Mouse (Mus musculus): ENCODE data around the gene Fam49a. TPM values are rescaled to one million over a fixed set of nuclear protein-coding genes. Genes with fewer than 3 reads are reported as not detected.
A peak's percentile ranks its signal among the peaks of the same experiment; 100 is the strongest.

Gene Fam49a
- total RNA-seq, 1 experiment: 10.1 TPM

DNA sequence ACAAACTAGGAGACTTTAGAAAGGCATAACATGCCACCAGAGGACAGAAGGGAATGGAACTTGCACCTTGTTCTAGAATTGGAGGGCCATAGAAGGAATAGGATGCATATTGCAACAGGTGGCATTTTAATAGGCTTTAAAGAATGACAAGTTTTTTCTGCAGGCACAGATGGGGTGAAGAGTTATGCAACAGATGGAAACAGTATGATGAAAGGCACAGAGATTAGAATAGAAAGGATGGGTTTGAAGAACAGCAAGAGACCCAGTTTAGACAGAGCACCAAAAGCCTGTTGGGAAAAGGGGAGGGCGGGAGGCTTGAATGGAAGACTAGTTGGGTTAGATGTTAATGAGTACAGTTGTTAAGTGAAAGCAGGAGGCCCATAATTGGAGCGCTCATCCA is 81.4 kb downstream of the Fam49a start:
- no peak overlapping the region for H3K27ac ChIP-seq (ENCODE audit: insufficient read depth, low read depth, low read length, poor library complexity, severe bottlenecking)
- no peaks in the 10 kb centered on the region for H3K36me3 ChIP-seq (ENCODE audit: control insufficient read depth, insufficient read depth, low read length, poor library complexity, severe bottlenecking)
- H3K4me1 ChIP-seq (ENCODE audit: control insufficient read depth in 2 of 2, insufficient read depth in 2 of 2, low read length in 2 of 2, poor library complexity in 1 of 2): no peaks in the 10 kb centered on the region
- TF ChIP-seq HCFC1 (IDR thresholded peaks at IDR 0.05; ENCODE audit: borderline replicate concordance, insufficient read depth, low read length): no peak
- TF ChIP-seq CHD2 (IDR thresholded peaks at IDR 0.05; ENCODE audit: low read depth, low read length): no peak
- TF ChIP-seq ZC3H11A (IDR thresholded peaks at IDR 0.05; ENCODE audit: borderline replicate concordance, low read depth, low read length): no peak
- no peak overlapping the region for H3K9ac ChIP-seq (ENCODE audit: insufficient read depth, low read depth, low read length, poor library complexity, severe bottlenecking)
- no peak for DNase-seq (ENCODE audit: low read depth, low spot score)
- H3K4me3 ChIP-seq (ENCODE audit: insufficient read depth in 1 of 2, low read depth in 1 of 2, low read length in 2 of 2, poor library complexity in 1 of 2, severe bottlenecking in 1 of 2): no peak overlapping the region
- H3K9me3 ChIP-seq (ENCODE audit: control insufficient read depth, insufficient read depth, low read depth, low read length): no peaks in the 10 kb centered on the region
- in situ Hi-C loops (cut with MboI; ENCODE audit: low sequenced_read_pairs in 2 of 2, unreplicated experiment in 2 of 2): no loop called here

DNA sequence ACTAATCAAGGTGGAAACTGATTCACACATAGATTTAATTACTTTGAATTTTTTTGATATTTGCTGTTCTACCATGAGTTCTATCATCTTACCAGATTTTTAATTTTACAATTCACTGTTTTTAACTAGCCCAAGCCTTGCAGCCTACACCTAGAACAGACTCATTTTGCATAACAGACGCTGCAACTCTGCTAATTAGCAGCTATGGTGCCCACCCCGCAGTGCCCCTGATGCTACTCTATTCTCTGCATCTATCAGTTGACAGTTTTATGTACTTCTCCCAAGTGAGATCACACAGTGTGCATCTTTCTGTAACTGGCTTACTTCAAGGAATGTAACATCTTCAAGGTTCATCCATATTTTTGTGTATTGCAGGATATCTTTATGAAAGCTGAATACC is 86.7 kb downstream of the Fam49a start:
- H3K27ac ChIP-seq (ENCODE audit: insufficient read depth, low read depth, low read length, poor library complexity, severe bottlenecking): no peak overlapping the region
- in situ Hi-C loops (cut with MboI; ENCODE audit: low sequenced_read_pairs in 2 of 2, unreplicated experiment in 2 of 2): no loop called here
- TF ChIP-seq ZNF384 (IDR thresholded peaks at IDR 0.05; ENCODE audit: low read depth, low read length) (no peak), MAFK (IDR thresholded peaks at IDR 0.05; ENCODE audit: insufficient read depth, low read depth, low read length) (no peak), ZC3H11A (IDR thresholded peaks at IDR 0.05; ENCODE audit: borderline replicate concordance, low read depth, low read length) (no peak), CHD2 (IDR thresholded peaks at IDR 0.05; ENCODE audit: low read depth, low read length) (no peak), HCFC1 (IDR thresholded peaks at IDR 0.05; ENCODE audit: borderline replicate concordance, insufficient read depth, low read length) (no peak)
- no peaks in the 10 kb centered on the region for H3K9me3 ChIP-seq (ENCODE audit: control insufficient read depth, insufficient read depth, low read depth, low read length)
- DNase-seq (ENCODE audit: low read depth, low spot score): no peak
- no peak overlapping the region for H3K4me3 ChIP-seq (ENCODE audit: insufficient read depth in 1 of 2, low read depth in 1 of 2, low read length in 2 of 2, poor library complexity in 1 of 2, severe bottlenecking in 1 of 2)
- no peak overlapping the region for H3K9ac ChIP-seq (ENCODE audit: insufficient read depth, low read depth, low read length, poor library complexity, severe bottlenecking)
- H3K36me3 ChIP-seq (ENCODE audit: control insufficient read depth, insufficient read depth, low read length, poor library complexity, severe bottlenecking): peaks cover 2% of the 10 kb centered on the region; the same call in 1 of the 2 replicates
- no peaks in the 10 kb centered on the region for H3K4me1 ChIP-seq (ENCODE audit: control insufficient read depth in 2 of 2, insufficient read depth in 2 of 2, low read length in 2 of 2, poor library complexity in 1 of 2)

- Histone ChIP-seq H3K4me3 (ENCODE audit: insufficient read depth in 1 of 2, low read depth in 1 of 2, low read length in 2 of 2, poor library complexity in 1 of 2, severe bottlenecking in 1 of 2) (no peak overlapping the region), H3K4me1 (ENCODE audit: control insufficient read depth in 2 of 2, insufficient read depth in 2 of 2, low read length in 2 of 2, poor library complexity in 1 of 2) (no peaks in the 10 kb centered on the region), H3K27ac (ENCODE audit: insufficient read depth, low read depth, low read length, poor library complexity, severe bottlenecking) (no peak overlapping the region), H3K9me3 (ENCODE audit: control insufficient read depth, insufficient read depth, low read depth, low read length) (no peaks in the 10 kb centered on the region), H3K9ac (ENCODE audit: insufficient read depth, low read depth, low read length, poor library complexity, severe bottlenecking) (no peak overlapping the region), H3K36me3 (ENCODE audit: control insufficient read depth, insufficient read depth, low read length, poor library complexity, severe bottlenecking) (peaks cover 2% of the 10 kb centered on the region; the same call in 1 of the 2 replicates)
- TF ChIP-seq CHD2 (IDR thresholded peaks at IDR 0.05; ENCODE audit: low read depth, low read length) (no peak), MAFK (IDR thresholded peaks at IDR 0.05; ENCODE audit: insufficient read depth, low read depth, low read length) (no peak), ZC3H11A (IDR thresholded peaks at IDR 0.05; ENCODE audit: borderline replicate concordance, low read depth, low read length) (no peak), ZNF384 (IDR thresholded peaks at IDR 0.05; ENCODE audit: low read depth, low read length) (no peak), HCFC1 (IDR thresholded peaks at IDR 0.05; ENCODE audit: borderline replicate concordance, insufficient read depth, low read length) (no peak)
- in situ Hi-C loops (cut with MboI; ENCODE audit: low sequenced_read_pairs in 2 of 2, unreplicated experiment in 2 of 2): no loop called here
- peak; percentile 19 for DNase-seq (ENCODE audit: low read depth, low spot score)
Observed at GRCm38 (mm10) chr12:12349645-12350288, 87.8 kb downstream of the Fam49a start.

DNA sequence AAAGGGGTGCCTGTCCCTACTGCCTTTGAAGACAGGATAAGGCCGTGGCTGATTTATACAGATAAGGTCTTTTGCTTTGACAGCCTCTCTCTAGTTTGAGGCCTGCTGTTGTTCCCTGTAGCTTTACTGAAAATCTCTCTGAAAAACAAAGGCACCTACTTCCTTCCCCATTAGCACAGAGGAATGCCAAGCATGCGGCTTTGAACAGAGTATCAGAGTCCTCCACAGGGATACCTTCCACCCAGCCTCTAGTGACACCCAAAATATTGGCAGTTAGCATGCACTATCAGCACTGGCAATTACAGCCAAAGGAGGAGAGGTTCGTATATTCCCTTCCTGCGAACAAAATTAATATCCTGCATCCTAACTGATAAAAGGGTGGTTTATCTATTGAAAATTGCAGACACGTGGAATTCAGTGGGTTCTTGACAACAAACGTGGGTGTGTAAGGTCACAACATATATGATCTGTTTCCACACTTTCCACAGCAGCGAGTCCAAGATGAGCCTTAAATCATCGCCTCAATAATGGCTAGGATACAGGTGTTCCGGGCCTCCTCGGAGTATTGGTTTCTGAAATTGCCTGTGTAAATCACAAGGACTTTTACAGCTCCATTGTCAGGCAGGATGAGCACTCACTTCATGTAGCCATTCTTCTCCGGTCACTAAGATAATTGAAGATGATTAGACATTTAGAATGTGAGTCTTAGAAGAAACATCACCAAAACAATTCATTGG is 90.0 kb downstream of the Fam49a start:
- TF ChIP-seq HCFC1 (IDR thresholded peaks at IDR 0.05; ENCODE audit: borderline replicate concordance, insufficient read depth, low read length): no peak
- no peak for TF ChIP-seq MAFK (IDR thresholded peaks at IDR 0.05; ENCODE audit: insufficient read depth, low read depth, low read length)
- no peak for TF ChIP-seq CHD2 (IDR thresholded peaks at IDR 0.05; ENCODE audit: low read depth, low read length)
- in situ Hi-C loops (cut with MboI; ENCODE audit: low sequenced_read_pairs in 2 of 2, unreplicated experiment in 2 of 2): no loop called here
- Histone ChIP-seq H3K36me3 (ENCODE audit: control insufficient read depth, insufficient read depth, low read length, poor library complexity, severe bottlenecking) (peaks cover 2% of the 10 kb centered on the region; the same call in 1 of the 2 replicates), H3K27ac (ENCODE audit: insufficient read depth, low read depth, low read length, poor library complexity, severe bottlenecking) (no peak overlapping the region), H3K4me3 (ENCODE audit: insufficient read depth in 1 of 2, low read depth in 1 of 2, low read length in 2 of 2, poor library complexity in 1 of 2, severe bottlenecking in 1 of 2) (no peak overlapping the region), H3K4me1 (ENCODE audit: control insufficient read depth in 2 of 2, insufficient read depth in 2 of 2, low read length in 2 of 2, poor library complexity in 1 of 2) (no peaks in the 10 kb centered on the region), H3K9me3 (ENCODE audit: control insufficient read depth, insufficient read depth, low read depth, low read length) (no peaks in the 10 kb centered on the region), H3K9ac (ENCODE audit: insufficient read depth, low read depth, low read length, poor library complexity, severe bottlenecking) (no peak overlapping the region)
- DNase-seq (ENCODE audit: low read depth, low spot score): no peak
